In the genomic region with DNA sequence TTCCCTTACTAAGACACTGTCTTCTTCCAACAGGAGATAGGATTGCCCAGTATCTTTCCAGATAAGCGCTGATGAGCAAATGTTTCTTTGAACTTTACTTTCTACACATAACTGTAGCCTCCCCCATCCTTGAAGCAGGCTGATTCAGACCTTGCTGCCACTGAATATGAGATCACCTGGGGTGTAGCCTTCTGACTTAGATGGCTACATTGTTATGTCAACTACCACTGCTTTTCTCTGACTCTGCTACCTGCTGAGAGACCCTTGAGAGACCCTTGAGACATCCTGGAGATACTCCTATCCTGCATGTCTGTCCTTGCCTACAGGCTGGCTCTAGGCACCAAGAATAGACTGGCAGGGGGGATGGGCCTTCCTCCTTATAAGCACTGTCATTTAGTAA, we compare ENCODE assay signal across 27 mouse cellular contexts.
"Had no signal": no experiment of that assay in that cellular context is flagged by ENCODE, and none has a peak within 500 bp of the region (broad histone marks: within the 10 kb centered on the region; RNA-seq: fewer than 3 reads in every experiment).

No protein-coding gene starts in this region.

- H3K4me1 ChIP-seq: heart, embryonic 15.5 days; hindbrain, embryonic 13.5 days; hindbrain, embryonic 15.5 days; limb, embryonic 10.5 days; limb, embryonic 12.5 days; liver, embryonic 13.5 days; liver, embryonic 15.5 days had no signal

- DNase-seq: gastrocnemius, adult 2 months; gastrocnemius, postnatal 10 days; gastrocnemius, postnatal 36 days; heart, adult 18-20 months; heart, postnatal 14 days; heart, postnatal 36 days; kidney, adult 11 months; kidney, adult 2 months; kidney, adult 9 months; kidney, postnatal 10 days; kidney, postnatal 25 days; kidney, postnatal 4 days; liver; liver, embryonic 13.5 days had no signal

- H3K4me2 ChIP-seq: heart, embryonic 11.5 days; heart, embryonic 13.5 days; heart, embryonic 15.5 days; hindbrain, embryonic 13.5 days; hindbrain, embryonic 15.5 days; limb, embryonic 12.5 days; liver, embryonic 11.5 days; liver, embryonic 13.5 days; liver, embryonic 15.5 days had no signal

- H3K4me3 ChIP-seq: gastrocnemius, adult 2 months; heart, embryonic 13.5 days; heart, embryonic 15.5 days; hindbrain, embryonic 13.5 days; hindbrain, embryonic 15.5 days; layer of hippocampus, adult 2 months; left cerebral cortex, adult 2 months; limb, embryonic 10.5 days; limb, embryonic 12.5 days; liver, embryonic 13.5 days; liver, embryonic 15.5 days had no signal

- H3K36me3 ChIP-seq: heart, embryonic 13.5 days; heart, embryonic 15.5 days; hindbrain, embryonic 13.5 days; hindbrain, embryonic 15.5 days; limb, embryonic 10.5 days; limb, embryonic 12.5 days; liver, embryonic 13.5 days; liver, embryonic 15.5 days had no signal

- H3K9ac ChIP-seq: heart, embryonic 13.5 days; heart, embryonic 15.5 days; hindbrain, embryonic 13.5 days; hindbrain, embryonic 15.5 days; limb, embryonic 12.5 days; liver, embryonic 13.5 days; liver, embryonic 15.5 days had no signal

- H3K9me3 ChIP-seq: heart, embryonic 13.5 days; heart, embryonic 15.5 days; hindbrain, embryonic 13.5 days; hindbrain, embryonic 15.5 days; limb, embryonic 10.5 days; limb, embryonic 12.5 days; liver, embryonic 13.5 days; liver, embryonic 15.5 days had no signal

- H3K27me3 ChIP-seq: heart, embryonic 13.5 days; heart, embryonic 15.5 days; hindbrain, embryonic 13.5 days; hindbrain, embryonic 15.5 days; limb, embryonic 12.5 days; liver, embryonic 13.5 days; liver, embryonic 15.5 days had no signal

- H3K27ac ChIP-seq: gastrocnemius, adult 2 months; heart, embryonic 13.5 days; heart, embryonic 15.5 days; hindbrain, embryonic 13.5 days; hindbrain, embryonic 15.5 days; hindbrain, postnatal 0 days; layer of hippocampus, adult 2 months; left cerebral cortex, adult 2 months; limb, embryonic 10.5 days; limb, embryonic 12.5 days; liver, embryonic 13.5 days; liver, embryonic 15.5 days had no signal

- ATAC-seq: hindbrain, postnatal 0 days; intestine, embryonic 16.5 days had no signal
